Mouse (Mus musculus) erythroblast, embryonic 14.5 days (primary cell): ENCODE measurements around the gene Psg19.

Experiments
- GATA1 ChIP-seq: IDR thresholded peaks from 2 replicates; pipeline ENCODE4 v1.6.1; 2012; ENCODE audit warnings: low read length, inconsistent platforms, mixed read lengths
- TAL1 ChIP-seq: IDR thresholded peaks from 3 replicates; pipeline ENCODE4 v1.6.1; 2012; ENCODE audit warnings: low read length, inconsistent platforms, mixed read lengths

GRCm38 (mm10) chr7:18746189-18746860 is 52.0 kb downstream of the Psg19 start:
- TF ChIP-seq GATA1 (no peak), TAL1 (no peak)
